Mouse (Mus musculus): ENCODE measurements around the gene Pgrmc1.
"Not testable (repeated sequence)": the region's sequence is repeated elsewhere in the genome, so short reads cannot be mapped to it uniquely, and the experiment has no call there.

Gene Pgrmc1

GRCm38 (mm10) chrX:36597707-36598389 is at the start of gene Pgrmc1:
Gene Pgrmc1, plus strand, starts transcription at chrX:36598206.
- in situ Hi-C loops (cut with MboI; ENCODE audit: low sequenced_read_pairs), result no loop called here

GRCm38 (mm10) chrX:36548798-36549197 is 49.2 kb upstream of the Pgrmc1 start:
- in situ Hi-C loops (cut with MboI; ENCODE audit: low sequenced_read_pairs), result no loop called here

DNA sequence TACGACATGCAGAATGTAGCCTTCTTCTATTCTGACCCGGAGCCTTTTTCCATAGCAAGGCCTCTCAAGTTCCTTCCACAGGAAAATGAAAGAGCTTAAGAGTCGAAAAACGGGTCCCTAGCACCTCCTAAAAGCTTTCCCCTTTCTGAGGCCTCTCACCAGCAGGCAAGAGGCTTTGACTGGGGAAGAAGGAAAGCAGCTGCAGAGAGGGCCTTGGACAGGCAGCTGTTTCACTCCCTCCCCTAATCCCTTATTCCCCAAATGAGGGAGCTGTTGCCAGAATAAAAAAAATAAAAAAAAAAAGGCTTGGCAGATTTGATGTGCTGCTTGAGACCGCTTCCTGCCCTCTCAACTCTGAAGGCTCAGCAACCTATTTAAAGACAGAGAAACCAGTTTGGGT is 47.1 kb upstream of the Pgrmc1 start:
- in situ Hi-C loops (cut with MboI; ENCODE audit: low sequenced_read_pairs), result no loop called here

DNA sequence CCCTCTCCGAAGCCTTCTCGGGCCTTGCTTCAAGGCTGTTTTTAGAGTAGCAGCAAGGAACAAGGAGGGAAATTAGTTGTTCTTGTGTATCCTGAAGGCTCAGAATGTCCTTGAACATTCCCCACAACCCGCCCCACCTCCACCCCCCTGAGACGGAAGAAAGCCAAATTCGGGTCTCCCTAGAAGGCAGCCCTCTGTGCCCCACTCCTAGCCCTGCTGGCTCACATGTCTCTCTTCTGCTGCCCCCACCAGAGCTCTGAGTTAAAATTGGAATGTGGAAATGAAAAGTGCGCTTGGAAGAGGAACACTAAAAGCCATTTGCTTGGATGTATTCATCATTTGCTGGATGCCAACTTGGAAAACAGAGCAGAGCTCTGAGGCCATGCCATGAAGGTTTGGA is 46.7 kb upstream of the Pgrmc1 start:
- in situ Hi-C loops (cut with MboI; ENCODE audit: low sequenced_read_pairs), result no loop called here

DNA sequence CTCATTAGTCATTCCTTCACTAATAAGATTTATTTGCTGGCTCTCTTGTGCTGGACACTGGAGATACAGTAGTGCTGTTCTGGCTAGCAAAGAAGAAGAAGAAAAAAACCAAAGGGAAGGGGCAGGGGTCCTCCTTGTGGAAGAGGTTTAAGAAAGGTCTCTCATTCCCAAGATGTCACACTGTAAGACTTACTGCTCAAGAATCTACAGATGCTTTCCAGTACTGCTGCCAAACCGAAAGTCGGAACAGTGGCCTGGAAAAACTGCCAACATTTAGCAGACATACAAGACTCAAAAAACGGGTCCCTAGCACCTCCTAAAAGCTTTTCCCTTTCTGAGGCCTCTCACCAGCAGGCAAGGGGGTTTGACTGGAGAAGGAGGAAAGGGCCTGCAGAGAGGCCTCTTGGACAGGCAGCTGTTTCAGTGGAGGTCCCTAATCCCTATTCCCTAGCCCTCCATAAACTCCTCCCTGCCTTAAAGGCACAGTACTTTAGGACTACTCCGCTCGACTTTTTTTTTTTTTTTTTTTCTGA is 45.9 kb upstream of the Pgrmc1 start:
- in situ Hi-C loops (cut with MboI; ENCODE audit: low sequenced_read_pairs), result no loop called here

DNA sequence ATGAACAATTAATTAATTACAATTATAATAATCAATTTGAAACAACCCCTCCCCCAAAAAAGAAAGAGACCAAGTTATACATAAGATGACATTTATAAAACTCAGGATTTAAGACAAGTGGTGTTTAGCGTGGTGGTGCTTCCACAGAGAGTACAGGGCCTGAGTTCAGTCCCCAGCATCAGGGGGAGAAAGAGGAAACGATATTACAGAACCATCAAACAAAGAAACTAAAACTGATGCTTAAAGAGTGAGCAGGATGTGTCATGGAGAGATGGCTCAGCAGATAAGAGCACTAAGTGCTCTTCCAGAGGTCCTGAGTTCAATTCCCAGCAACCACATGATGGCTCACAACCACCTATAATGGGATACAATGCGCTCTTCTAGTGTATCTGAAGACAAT is 45.3 kb upstream of the Pgrmc1 start:
- in situ Hi-C loops (cut with MboI; ENCODE audit: low sequenced_read_pairs), result no loop called here

DNA sequence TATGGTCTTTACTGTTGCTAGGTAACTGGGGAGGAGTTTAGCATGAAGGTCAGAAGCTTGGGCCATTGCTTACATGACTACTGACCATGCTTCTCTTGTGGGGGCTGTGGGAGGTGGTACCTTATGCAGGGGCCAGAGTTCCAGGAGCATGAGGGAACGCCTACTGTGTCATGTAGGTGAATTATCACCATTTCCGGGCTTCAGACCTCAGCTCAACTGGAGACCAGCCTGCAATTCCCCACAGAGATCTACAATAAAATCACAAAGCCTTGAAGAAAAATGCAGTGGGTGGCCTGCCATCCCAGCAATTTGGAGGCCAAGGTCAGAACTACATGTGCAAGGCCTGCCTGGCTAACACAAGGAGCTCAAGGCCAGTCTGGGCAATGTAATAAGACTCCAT is 42.8 kb upstream of the Pgrmc1 start:
- in situ Hi-C loops (cut with MboI; ENCODE audit: low sequenced_read_pairs), result not testable (repeated sequence)

- in situ Hi-C loops (cut with MboI; ENCODE audit: low sequenced_read_pairs), result no loop called here
Observed at GRCm38 (mm10) chrX:36560170-36560569, 37.8 kb upstream of the Pgrmc1 start.

DNA sequence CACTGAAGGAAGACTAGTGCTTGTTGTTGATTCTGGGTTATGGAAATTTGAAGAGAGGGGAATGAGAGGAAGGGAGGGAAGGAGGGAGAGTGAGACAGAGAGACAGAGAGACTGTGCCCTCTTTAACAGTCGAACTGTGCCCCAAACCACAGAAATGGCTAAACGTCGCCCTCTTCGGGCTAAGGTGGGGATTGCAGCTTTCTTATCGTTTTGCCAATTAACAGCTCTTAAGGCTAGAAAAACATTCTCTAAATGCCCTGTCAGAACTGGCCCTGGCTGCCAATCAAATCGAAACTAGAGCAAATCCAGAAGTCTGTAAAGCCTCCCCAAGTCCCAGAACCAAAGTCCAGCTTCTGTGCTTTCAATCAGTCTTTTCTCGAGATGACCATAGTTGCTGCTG is 36.4 kb upstream of the Pgrmc1 start:
- in situ Hi-C loops (cut with MboI; ENCODE audit: low sequenced_read_pairs), result no loop called here

DNA sequence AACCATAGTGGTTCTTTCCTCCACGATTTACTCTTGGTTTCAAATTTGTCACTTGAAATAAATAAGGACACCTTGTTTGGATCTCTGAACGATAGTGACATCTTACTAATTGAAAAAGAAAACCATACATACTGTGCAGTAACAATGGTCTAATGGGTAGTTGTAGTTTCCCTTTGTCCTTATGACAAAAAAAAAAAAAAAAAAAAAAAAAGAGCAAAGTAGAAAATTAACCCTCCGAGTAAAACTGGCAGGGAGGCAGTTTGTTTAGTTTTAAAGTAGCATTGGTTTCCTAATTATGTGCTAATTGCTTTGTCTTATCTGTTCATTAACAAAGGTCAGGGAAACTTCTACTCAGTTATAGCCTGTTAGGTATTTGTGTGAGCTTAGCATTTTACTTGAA is 35.9 kb upstream of the Pgrmc1 start:
- in situ Hi-C loops (cut with MboI; ENCODE audit: low sequenced_read_pairs), result no loop called here

DNA sequence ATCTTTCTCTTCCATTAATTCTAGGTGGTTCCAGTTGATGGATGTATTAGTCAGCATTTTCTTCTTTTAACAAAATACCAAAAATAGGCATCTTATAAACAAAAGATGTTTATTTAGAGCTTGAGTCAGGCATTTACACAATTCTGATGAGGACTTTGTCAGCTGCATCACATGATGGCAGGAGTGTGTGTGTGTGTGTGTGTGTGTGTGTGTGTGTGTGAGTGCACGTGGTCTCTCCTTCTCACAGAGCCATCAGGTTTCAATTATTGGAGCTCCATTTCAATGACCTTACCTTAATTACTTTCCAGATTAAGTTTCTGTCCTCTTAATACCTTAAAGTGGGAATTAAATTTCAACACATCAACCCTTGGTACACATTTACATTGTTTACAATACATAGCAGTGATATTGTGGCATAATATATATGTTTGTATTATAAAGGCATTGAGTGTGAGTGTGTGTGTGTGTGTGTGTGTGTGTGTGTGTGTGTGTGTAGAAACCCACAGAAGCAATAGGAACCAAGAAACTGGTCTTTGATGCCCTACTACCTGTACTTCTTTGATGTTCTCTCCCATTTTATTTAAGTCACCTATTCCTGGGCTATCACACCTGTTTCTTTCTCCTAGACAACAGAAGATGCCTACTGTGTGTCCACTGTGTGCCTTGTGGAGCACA is 11.2 kb upstream of the Pgrmc1 start:
- in situ Hi-C loops (cut with MboI; ENCODE audit: low sequenced_read_pairs), result no loop called here

DNA sequence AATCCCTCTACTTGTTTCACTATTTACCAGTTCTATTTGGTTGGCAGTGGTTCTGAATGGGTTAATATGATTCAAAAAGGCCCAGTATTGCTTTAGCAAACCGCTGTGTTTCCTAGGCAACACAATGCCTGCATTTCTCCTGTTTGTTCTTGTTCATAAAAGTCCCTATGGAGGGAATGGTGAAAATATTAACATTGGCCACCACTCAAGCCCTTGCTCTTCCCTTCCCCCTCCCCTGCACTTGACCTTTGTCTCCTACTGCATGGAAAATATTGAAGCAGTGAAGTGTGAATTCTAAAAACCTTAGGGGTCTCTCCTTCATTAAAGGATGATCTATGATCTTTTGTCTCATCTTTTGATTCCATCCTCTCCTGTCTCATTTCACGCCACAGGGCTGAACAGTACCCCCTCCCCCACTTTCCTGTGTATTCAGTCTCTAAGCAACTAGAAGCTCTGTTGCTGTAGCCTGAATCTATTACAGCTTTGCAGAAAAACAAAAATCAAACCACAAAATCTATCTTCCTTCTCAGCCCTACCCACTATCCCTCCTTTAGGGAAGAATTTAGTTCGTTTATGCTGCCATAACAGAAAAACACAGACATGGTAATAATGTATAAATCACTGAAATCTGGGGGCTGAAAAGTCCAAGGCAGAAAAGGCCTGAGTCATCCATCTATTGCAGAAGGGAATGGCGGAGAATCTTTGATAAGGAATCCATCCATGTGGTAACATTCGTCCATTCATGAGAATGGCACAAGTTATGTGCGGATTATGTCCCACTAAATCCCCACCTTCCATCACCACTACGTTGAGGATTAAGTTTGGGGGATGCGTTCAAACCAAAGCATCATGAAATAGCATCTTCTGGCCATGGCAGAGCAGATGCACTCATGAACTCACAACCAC is 10.4 kb upstream of the Pgrmc1 start:
- in situ Hi-C loops (cut with MboI; ENCODE audit: low sequenced_read_pairs), result no loop called here

DNA sequence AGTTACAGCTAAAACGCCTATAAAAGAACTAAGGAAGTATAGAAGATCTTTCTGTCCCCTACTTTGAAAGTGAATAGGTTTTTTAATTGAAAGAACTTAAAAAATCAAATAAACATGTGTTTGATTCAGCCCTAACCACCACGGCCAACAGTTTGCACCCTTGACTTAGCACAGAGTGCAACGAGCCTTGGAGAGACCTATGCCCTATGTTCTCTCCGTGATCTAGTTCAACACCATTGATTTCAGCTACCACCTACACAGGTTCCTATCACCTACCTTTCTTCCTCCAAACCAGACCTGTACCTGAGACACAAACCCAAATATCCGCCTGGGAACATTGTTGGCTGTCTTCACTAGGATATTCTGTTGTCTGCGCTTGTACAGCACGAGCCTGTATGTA is 7.7 kb upstream of the Pgrmc1 start:
- in situ Hi-C loops (cut with MboI; ENCODE audit: low sequenced_read_pairs), result no loop called here

DNA sequence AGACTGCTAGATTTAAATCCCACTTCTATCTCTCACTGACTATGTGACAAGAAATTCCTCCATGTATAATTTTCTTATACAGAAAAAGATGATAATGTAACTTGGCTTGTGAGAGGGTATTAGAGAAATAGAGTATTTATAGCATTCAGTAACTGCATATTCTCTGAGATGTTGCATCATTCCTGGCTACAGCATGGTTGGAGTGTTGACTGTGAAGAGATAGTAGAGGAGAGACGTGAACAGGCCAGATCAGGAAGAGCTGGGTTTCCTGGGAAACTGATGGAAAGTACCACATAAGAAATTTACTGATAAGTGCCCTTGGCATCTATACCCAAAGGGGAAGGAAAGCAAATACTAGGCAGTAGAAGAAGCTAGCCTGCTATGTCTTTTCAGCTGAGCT is 6.9 kb upstream of the Pgrmc1 start:
- in situ Hi-C loops (cut with MboI; ENCODE audit: low sequenced_read_pairs), result no loop called here

DNA sequence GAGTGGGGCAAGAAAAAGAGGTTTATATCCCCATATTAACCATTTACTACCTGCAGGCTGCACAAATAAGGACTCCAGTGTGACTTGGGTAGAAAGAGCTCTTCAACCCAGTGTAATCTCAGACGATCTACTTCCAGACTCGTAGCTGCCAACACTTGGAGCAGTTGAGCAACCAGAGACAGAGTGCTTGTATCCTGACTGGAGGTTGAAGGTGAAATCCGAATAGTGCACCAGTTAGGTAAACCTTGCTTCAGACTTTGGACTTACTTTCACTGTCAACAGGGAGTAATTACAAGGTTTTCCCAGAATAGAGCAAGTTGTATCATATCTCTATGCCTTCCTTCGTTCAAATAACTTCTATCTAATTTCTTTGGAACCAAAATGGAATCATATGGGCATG is 6.5 kb upstream of the Pgrmc1 start:
- in situ Hi-C loops (cut with MboI; ENCODE audit: low sequenced_read_pairs), result no loop called here

GRCm38 (mm10) chrX:36595247-36595646 is 2.8 kb upstream of the Pgrmc1 start:
- in situ Hi-C loops (cut with MboI; ENCODE audit: low sequenced_read_pairs), result no loop called here

- in situ Hi-C loops (cut with MboI; ENCODE audit: low sequenced_read_pairs), result not testable (repeated sequence)
Observed at GRCm38 (mm10) chrX:36596483-36597120, 1.4 kb upstream of the Pgrmc1 start.

DNA sequence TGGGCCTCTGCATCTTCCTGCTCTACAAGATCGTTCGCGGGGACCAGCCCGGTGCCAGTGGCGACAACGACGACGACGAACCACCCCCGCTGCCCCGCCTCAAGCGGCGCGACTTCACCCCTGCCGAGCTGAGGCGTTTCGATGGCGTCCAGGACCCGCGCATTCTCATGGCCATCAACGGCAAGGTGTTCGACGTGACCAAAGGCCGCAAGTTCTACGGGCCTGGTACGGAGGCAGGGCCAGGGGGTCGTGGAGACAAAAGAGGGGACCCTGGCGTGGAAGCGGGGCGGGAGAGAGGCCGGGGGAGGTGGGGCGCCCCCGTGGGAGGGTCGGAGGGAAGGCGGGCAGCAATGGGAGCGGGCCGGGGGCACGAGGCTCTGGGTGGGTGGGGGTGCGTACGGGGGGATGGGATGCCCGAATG is 394 bp downstream of the Pgrmc1 start:
- in situ Hi-C loops (cut with MboI; ENCODE audit: low sequenced_read_pairs), result no loop called here

- in situ Hi-C loops (cut with MboI; ENCODE audit: low sequenced_read_pairs), result no loop called here
Observed at GRCm38 (mm10) chrX:36598861-36599344, 897 bp downstream of the Pgrmc1 start.

DNA sequence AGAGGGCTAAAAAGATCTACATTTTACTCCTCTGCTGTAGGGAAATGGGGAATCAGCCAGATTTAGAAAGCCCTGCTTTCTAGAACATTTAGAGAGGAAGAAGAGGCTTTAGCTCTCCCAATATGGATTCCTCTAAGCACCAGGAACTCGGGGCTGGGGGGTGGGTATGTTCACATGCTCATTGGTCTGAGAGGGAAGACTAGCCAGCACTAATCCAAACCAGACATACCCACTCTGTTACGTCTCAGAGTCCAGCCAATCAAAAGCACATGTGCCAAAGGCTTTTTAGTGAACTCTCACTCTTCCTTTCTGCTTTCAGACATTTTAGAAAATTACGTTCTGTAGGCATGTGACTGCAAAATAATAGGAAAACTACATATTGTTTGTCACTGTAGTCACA is 1.6 kb downstream of the Pgrmc1 start:
- in situ Hi-C loops (cut with MboI; ENCODE audit: low sequenced_read_pairs), result no loop called here

DNA sequence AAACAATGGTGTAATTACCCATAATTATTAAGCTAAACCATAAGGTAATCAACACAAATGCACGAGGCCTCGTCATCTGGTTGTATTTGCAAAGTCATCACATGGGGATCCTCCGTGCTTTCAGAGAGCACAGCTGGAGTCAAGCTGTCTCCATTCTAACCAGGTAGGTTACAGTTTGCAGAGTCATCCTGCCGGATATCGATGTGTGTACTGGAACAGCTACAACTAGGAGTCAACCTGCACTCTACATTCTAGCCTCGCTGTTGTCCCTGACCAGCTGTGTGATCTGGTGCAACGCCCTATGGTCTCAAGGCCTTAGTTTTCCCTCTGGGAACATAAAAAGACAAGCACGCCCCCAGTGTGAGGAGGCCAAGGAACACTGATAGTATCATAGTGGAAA is 2.1 kb downstream of the Pgrmc1 start:
- in situ Hi-C loops (cut with MboI; ENCODE audit: low sequenced_read_pairs), result no loop called here
